Mouse (Mus musculus): ENCODE results near the gene Neurod6. TPM values are rescaled to one million over a fixed set of nuclear protein-coding genes. Genes with fewer than 3 reads are reported as not detected.

Gene Neurod6
- polyA plus RNA-seq (2012; rRNA removed): not detected in 2 replicates

GRCm38 (mm10) chr6:55680974-55681373, at the start of gene Neurod6:
Gene Neurod6, minus strand, starts transcription at chr6:55681263.

Other genes starting within 250 kb of the Neurod6 start
- 1.6 and 7.1 TPM in 2 replicates for gene Adcyap1r1, start 229.3 kb downstream of the Neurod6 start, polyA plus RNA-seq (2012; rRNA removed)
- gene Itprid1, start 155.6 kb upstream of the Neurod6 start, polyA plus RNA-seq (2012; rRNA removed): 0.12 and 0.14 TPM in 2 replicates

Data from stomach, adult 2 months (tissue).